Mouse (Mus musculus) brain, adult 2 months (tissue): Measurements from ENCODE around the gene Selenop.

Experiments used
- DNase-seq: peaks from one replicate; pipeline ENCODE4 v3.0.0; 2011; ENCODE audit warnings: low read depth, low spot score

Selenop gene

GRCm38 (mm10) chr15:3270646-3271077 lies 2.3 kb downstream of the Selenop start:
- peak; percentile 81 for DNase-seq

- DNase-seq: no peak
Measured at GRCm38 (mm10) chr15:3271216-3271615, 2.9 kb downstream of the Selenop start.

- DNase-seq: no peak
Measured at GRCm38 (mm10) chr15:3273191-3273590, 4.8 kb downstream of the Selenop start.

- no peak for DNase-seq
Measured at GRCm38 (mm10) chr15:3277391-3277790, 9.0 kb downstream of the Selenop start.

- no peak for DNase-seq
Measured at GRCm38 (mm10) chr15:3279242-3279641, 10.9 kb downstream of the Selenop start.

GRCm38 (mm10) chr15:3281216-3281615 lies 12.9 kb downstream of the Selenop start:
- DNase-seq: no peak

GRCm38 (mm10) chr15:3281737-3282136 lies 13.4 kb downstream of the Selenop start:
- no peak for DNase-seq

- DNase-seq: no peak
Measured at GRCm38 (mm10) chr15:3286032-3286431, 17.7 kb downstream of the Selenop start.

GRCm38 (mm10) chr15:3290435-3290834 lies 22.1 kb downstream of the Selenop start:
- no peak for DNase-seq

GRCm38 (mm10) chr15:3293477-3293876 lies 25.1 kb downstream of the Selenop start:
- no peak for DNase-seq

GRCm38 (mm10) chr15:3295986-3296385 lies 27.6 kb downstream of the Selenop start:
- DNase-seq: peak; percentile 25

GRCm38 (mm10) chr15:3297615-3298014 lies 29.3 kb downstream of the Selenop start:
- DNase-seq: no peak

- no peak for DNase-seq
Measured at GRCm38 (mm10) chr15:3300361-3301100, 32.2 kb downstream of the Selenop start.

- DNase-seq: no peak
Measured at GRCm38 (mm10) chr15:3303426-3303825, 35.1 kb downstream of the Selenop start, which contains the start of gene Ccdc152. Gene Ccdc152 (minus strand): TSS chr15:3303526.

- no peak for DNase-seq
Measured at GRCm38 (mm10) chr15:3309856-3310255, 41.5 kb downstream of the Selenop start.

- DNase-seq: peak; percentile 56
Measured at GRCm38 (mm10) chr15:3312937-3313336, 44.6 kb downstream of the Selenop start.

- no peak for DNase-seq
Measured at GRCm38 (mm10) chr15:3316617-3317016, 48.3 kb downstream of the Selenop start.

- no peak for DNase-seq
Measured at GRCm38 (mm10) chr15:3319929-3320328, 51.6 kb downstream of the Selenop start.

- DNase-seq: no peak
Measured at GRCm38 (mm10) chr15:3323041-3323440, 54.7 kb downstream of the Selenop start.
